Mouse (Mus musculus) left cerebral cortex, adult 2 months (tissue): ENCODE measurements around the gene Fndc11. TPM values are rescaled to one million over a fixed set of nuclear protein-coding genes. Genes with fewer than 3 reads are reported as not detected.
"Not testable (repeated sequence)": the region's sequence is repeated elsewhere in the genome, so short reads cannot be mapped to it uniquely, and the experiment has no call there.

Source experiments
- DNase-seq, 2 experiments: peaks; one replicate each; pipeline ENCODE4 v3.0.0; 2021 to 2022; ENCODE audit warnings: low spot score in 2 of 2, mixed read lengths in 1 of 2; ENCODE audit errors: extremely low spot score in 1 of 2
- H3K27ac ChIP-seq: fragments of 200-600 bp; 2 replicates; pipeline ENCODE4 v1.8.1; 2022
- H3K4me3 ChIP-seq: fragments of 200-600 bp; 2 replicates; pipeline ENCODE4 v1.8.1; 2022
- CTCF ChIP-seq: fragments of 200-600 bp; IDR thresholded peaks from 2 replicates; pipeline ENCODE4 v1.8.1; 2022; ENCODE audit warnings: antibody characterized with exemption, mild to moderate bottlenecking, moderate library complexity
- intact Hi-C: fragments of 180-260 bp; cut with DNase I; formaldehyde crosslinking; loops from one replicate; pipeline ENCODE4 v1.15.1; 2025
- long read RNA-seq, 2 experiments: library from polyadenylated mRNA; stranded (forward); transcript quantifications; one replicate each; pipeline ENCODE4 v2.0.0; 2021; ENCODE audit warnings: borderline mapping rate in 2 of 2
- total RNA-seq, 2 experiments: library from RNA; stranded (reverse); gene quantifications; 2 replicates each; pipeline ENCODE4 v1.2.3; 2021

Fndc11 gene
- total RNA-seq, result not detected
- long read RNA-seq, experiment 1, result 0 reads
- long read RNA-seq, experiment 2, partial matches to known transcripts, result 0 of 1 reads
- long read RNA-seq, experiment 2, other reads (novel, unspliced or antisense), result 1 of 1 reads

DNA sequence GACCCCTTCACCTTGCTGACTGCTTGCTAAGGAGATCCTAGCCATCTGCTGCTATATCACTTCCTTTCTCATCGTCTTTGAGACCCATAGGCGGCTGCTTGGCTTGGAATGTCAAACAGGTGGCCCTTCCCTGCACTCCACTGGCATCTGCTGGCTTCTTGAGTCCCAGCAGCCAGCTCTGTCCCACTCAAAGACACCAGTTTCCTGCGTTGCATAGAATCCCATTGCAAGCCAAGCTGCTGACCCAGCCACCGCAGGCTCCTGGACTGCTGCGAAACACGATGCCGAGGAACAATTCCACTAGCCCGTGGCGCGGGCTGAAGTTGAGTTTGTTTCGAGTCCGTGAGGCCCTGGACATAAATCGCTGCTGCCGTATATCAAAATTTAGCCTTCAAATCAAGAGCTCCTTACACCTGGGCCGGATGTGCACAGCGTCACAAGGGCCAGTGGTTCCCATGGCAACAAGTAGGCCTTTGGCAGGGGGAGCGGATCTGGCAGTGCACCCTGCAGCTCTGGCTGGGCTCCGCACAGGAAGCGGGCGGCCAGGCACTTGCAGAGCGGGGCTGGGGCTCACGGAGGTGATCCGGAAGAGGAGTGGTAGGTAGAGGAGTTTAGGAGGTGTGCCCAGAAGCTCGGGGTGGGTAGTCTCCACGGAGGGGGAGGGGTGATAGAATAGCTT is at the start of gene Fndc11:
Gene Fndc11 (plus strand): TSS at position 476 of the 679 bp plus-strand sequence.
- H3K4me3 ChIP-seq, result peak within 1 kb of the TSS; percentile 29
- intact Hi-C loops, result no loop called here
- TF ChIP-seq CTCF, result no peak; the same call in 1 of the 2 replicates
- peak within 1 kb of the TSS; percentile 2 for H3K27ac ChIP-seq
- DNase-seq, result peak; percentile 43 to 48

GRCm38 (mm10) chr2:181174646-181175045 is 45.2 kb upstream of the Fndc11 start:
- H3K27ac ChIP-seq, result peak overlapping the region; percentile 19; the same call in 1 of the 2 replicates
- DNase-seq, result no peak
- H3K4me3 ChIP-seq, result no peak overlapping the region
- no peak for TF ChIP-seq CTCF
- intact Hi-C loops, result loop anchor here (2.0 kb wide), 1 partner anchor 18 kb away; the partner anchor contains the start of gene Eef1a2

GRCm38 (mm10) chr2:181178015-181178414 is 41.8 kb upstream of the Fndc11 start:
- intact Hi-C loops, result no loop called here
- no peak for TF ChIP-seq CTCF
- no peak for DNase-seq
- Histone ChIP-seq H3K27ac (no peak overlapping the region), H3K4me3 (no peak overlapping the region)

GRCm38 (mm10) chr2:181178471-181178870 is 41.3 kb upstream of the Fndc11 start:
- Histone ChIP-seq H3K4me3 (no peak overlapping the region), H3K27ac (no peak overlapping the region)
- DNase-seq, result no peak
- intact Hi-C loops, result no loop called here
- no peak for TF ChIP-seq CTCF

GRCm38 (mm10) chr2:181180898-181181297 is 38.9 kb upstream of the Fndc11 start:
- Histone ChIP-seq H3K27ac (no peak overlapping the region; the same call in 1 of the 2 replicates), H3K4me3 (no peak overlapping the region)
- no peak for DNase-seq
- TF ChIP-seq CTCF, result no peak
- intact Hi-C loops, result no loop called here

- H3K27ac ChIP-seq, result peak overlapping the region; percentile 96
- DNase-seq, result peak; percentile 86
- intact Hi-C loops, result loop anchor here (1.0 to 5.0 kb wide), 6 partner anchors 30 to 411 kb away; partner anchors contain the start of genes Eef1a2, Rtel1 and Samd10
- peak overlapping the region; percentile 60 for H3K4me3 ChIP-seq
- peak; percentile 99 for TF ChIP-seq CTCF
Measured at GRCm38 (mm10) chr2:181186635-181187034, 33.2 kb upstream of the Fndc11 start.

- intact Hi-C loops, result loop anchor here (1.0 to 5.0 kb wide), 5 partner anchors 31 to 410 kb away; partner anchors contain the start of genes Eef1a2, Rtel1 and Samd10
- peak; percentile 21 for TF ChIP-seq CTCF
Measured at GRCm38 (mm10) chr2:181187121-181188000, 32.5 kb upstream of the Fndc11 start, which contains the start of gene Ppdpf. TSS of gene Ppdpf (plus strand) at chr2:181187247.

DNA sequence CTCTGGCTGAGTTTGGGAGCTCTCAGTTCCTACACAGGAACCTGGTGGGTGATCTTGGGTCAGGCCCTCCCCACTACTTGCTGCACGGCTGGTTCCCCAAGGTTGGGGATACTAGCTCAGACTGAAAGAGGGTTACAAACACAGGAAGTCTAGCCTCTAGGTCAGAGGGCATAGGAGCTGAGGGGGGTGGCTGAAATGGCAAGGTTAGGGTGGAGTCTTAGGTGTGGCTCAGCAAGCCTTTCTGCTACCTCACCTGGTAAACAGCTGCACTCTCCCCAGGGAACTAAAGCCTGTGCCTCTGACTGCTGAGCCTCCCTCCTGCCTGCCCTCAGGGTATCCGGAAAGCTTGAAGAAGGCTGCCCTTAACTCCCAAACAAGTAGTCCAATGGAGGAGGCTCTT is 31.1 kb upstream of the Fndc11 start:
- no peak for DNase-seq
- TF ChIP-seq CTCF, result no peak
- intact Hi-C loops, result loop anchor here (5.0 kb wide), 2 partner anchors 84 to 409 kb away; partner anchors contain the start of gene Samd10
- Histone ChIP-seq H3K4me3 (peak overlapping the region; percentile 22; the same call in 1 of the 2 replicates), H3K27ac (peak overlapping the region; percentile 4; the same call in 1 of the 2 replicates)

More at GRCm38 (mm10) chr2:181187121-181188000, 32.5 kb upstream of the Fndc11 start, which contains the start of gene Ppdpf:
- DNase-seq, result peak; percentile 90 to 92
- Histone ChIP-seq H3K4me3 (peak within 1 kb of the TSS; percentile 60), H3K27ac (peak within 1 kb of the TSS; percentile 96)

- TF ChIP-seq CTCF, result no peak
- intact Hi-C loops, result loop anchor here (5.0 kb wide), 2 partner anchors 83 to 408 kb away; partner anchors contain the start of gene Samd10
- Histone ChIP-seq H3K27ac (no peak overlapping the region; the same call in 1 of the 2 replicates), H3K4me3 (no peak overlapping the region)
- no peak for DNase-seq
Measured at GRCm38 (mm10) chr2:181189321-181189720, 30.5 kb upstream of the Fndc11 start.

DNA sequence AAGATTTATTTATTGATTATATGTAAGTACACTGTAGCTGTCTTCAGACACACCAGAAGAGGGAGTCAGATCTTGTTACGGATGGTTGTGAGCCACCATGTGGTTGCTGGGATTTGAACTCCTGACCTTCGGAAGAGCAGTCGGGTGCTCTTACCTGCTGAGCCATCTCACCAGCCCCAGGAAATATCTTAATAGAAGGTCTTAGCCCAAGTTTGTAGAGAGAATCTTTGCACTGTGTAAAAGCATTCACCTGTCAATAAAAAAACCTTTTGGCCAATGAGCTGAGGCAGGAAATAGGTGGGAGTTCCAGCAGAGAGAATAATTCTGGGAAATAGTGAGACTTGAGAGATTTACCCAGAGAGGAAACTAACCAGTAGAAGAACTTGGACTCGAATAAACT is 28.4 kb upstream of the Fndc11 start:
- H3K27ac ChIP-seq, intact Hi-C loops, DNase-seq, H3K4me3 ChIP-seq: not testable (repeated sequence)

DNA sequence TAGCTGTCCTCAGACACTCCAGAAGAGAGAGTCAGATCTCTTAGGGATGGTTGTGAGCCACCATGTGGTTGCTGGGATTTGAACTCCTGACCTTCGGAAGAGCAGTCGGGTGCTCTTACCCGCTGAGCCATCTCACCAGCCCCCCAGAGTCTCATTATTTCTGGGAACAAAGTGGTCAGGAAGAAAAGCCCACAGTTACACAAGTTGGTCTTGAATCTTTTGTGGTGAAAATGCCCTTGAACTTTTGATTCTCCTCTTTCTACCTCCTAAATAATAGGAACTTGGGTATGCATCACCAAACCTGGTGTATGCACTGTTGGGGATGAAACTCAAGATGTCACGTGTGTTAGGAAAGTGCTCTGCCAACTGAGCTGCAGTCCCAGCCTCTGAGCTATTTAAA is 27.9 kb upstream of the Fndc11 start:
- Histone ChIP-seq H3K27ac (no peak overlapping the region), H3K4me3 (no peak overlapping the region)
- no peak for TF ChIP-seq CTCF
- no peak for DNase-seq
- intact Hi-C loops, result no loop called here

GRCm38 (mm10) chr2:181193044-181193443 is 26.8 kb upstream of the Fndc11 start:
- no peak for DNase-seq
- TF ChIP-seq CTCF, result no peak
- intact Hi-C loops, result no loop called here
- H3K4me3 ChIP-seq, result no peak overlapping the region
- H3K27ac ChIP-seq, result no peak overlapping the region
